Mouse (Mus musculus): ENCODE results near the gene Kctd5. TPM values are rescaled to one million over a fixed set of nuclear protein-coding genes. Genes with fewer than 3 reads are reported as not detected.

Gene Kctd5
- polyA plus RNA-seq, 1 experiment from 2014 or later = 29.1 TPM

DNA sequence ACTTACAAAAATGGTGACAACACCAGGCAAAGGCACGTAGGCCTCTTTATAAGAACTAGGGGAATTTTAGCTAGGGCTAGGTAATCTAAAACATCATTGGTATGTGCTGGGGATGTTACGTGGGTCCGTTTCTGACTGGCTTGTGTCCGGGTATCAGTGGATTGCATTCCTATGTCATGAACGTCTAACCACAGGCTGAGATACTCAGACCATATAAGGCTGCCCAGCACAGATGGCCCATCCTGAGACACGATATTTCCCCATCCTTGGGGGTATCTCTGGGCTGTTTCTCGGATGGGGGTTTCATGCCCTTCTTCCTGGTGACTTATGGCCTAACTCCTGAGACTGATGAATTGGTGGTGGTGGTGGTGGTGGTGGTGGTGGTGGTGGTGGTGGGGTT lies 38.2 kb downstream of the Kctd5 start:
- H3K9ac ChIP-seq = no peak overlapping the region
- H3K27me3 ChIP-seq (replicated peaks) = 0 out of 2 replicates have a peak, but pooled peaks cover 1% of the 10 kb centered on the region
- H3K4me3 ChIP-seq = no peak overlapping the region
- 53% methylated on average over 7 of the region's 7 CpGs for WGBS (ENCODE audit: insufficient replicate concordance)
- H3K9me3 ChIP-seq (replicated peaks) = no peaks in the 10 kb centered on the region
- ATAC-seq = no peak
- H3K27ac ChIP-seq = no peak overlapping the region
- H3K4me1 ChIP-seq = no peaks in the 10 kb centered on the region
- no peaks in the 10 kb centered on the region for H3K36me3 ChIP-seq
- H3K4me2 ChIP-seq = no peak overlapping the region

GRCm38 (mm10) chr17:24030551-24030950 lies 42.7 kb downstream of the Kctd5 start:
- ATAC-seq = no peak
- 59% methylated on average over 17 of the region's 22 CpGs for WGBS (ENCODE audit: insufficient replicate concordance)

DNA sequence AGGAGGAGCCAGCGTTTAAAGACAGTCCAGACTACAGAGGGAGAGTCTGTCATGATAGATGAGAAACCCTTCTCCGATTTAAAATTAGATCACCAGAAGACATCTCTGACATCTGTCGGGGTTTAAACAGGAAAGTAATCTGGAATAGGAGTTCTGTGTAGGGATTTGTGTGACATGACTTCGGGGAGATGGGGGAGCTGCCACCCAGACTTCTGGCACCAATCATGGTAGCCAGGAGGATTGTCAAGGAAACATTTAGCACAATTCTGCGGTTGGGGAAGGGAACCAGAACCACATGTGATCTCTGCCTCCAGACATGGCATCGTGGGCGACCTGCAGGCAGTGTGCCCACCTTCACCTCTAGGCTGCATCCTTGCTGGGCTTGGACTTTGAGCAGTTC lies 43.8 kb downstream of the Kctd5 start:
- H3K9me3 ChIP-seq (replicated peaks) = no peaks in the 10 kb centered on the region
- H3K4me1 ChIP-seq = no peaks in the 10 kb centered on the region
- H3K36me3 ChIP-seq = no peaks in the 10 kb centered on the region
- no peak overlapping the region for H3K4me3 ChIP-seq
- 62% methylated on average over 7 of the region's 7 CpGs for WGBS (ENCODE audit: insufficient replicate concordance)
- H3K27me3 ChIP-seq (replicated peaks) = 0 out of 2 replicates have a peak, but pooled peaks cover 13% of the 10 kb centered on the region
- H3K27ac ChIP-seq = no peak overlapping the region
- no peak overlapping the region for H3K9ac ChIP-seq
- no peak for ATAC-seq
- H3K4me2 ChIP-seq = no peak overlapping the region

More at GRCm38 (mm10) chr17:24030551-24030950, 42.7 kb downstream of the Kctd5 start:
- Histone ChIP-seq H3K4me3 (no peak overlapping the region), H3K27ac (no peak overlapping the region), H3K9me3 (replicated peaks) (no peaks in the 10 kb centered on the region), H3K9ac (no peak overlapping the region), H3K4me2 (no peak overlapping the region), H3K27me3 (replicated peaks) (0 out of 2 replicates have a peak, but pooled peaks cover 13% of the 10 kb centered on the region), H3K4me1 (no peaks in the 10 kb centered on the region), H3K36me3 (no peaks in the 10 kb centered on the region)

GRCm38 (mm10) chr17:24021375-24022199 lies 51.7 kb downstream of the Kctd5 start:
- H3K4me1 ChIP-seq = no peaks in the 10 kb centered on the region
- 48% methylated on average over 5 of the region's 5 CpGs for WGBS (ENCODE audit: insufficient replicate concordance)
- no peaks in the 10 kb centered on the region for H3K36me3 ChIP-seq
- no peak; the same call in 1 of the 2 replicates for ATAC-seq
- H3K27ac ChIP-seq = no peak overlapping the region
- no peak overlapping the region for H3K4me2 ChIP-seq
- no peaks in the 10 kb centered on the region for H3K9me3 ChIP-seq (replicated peaks)
- no peak overlapping the region for H3K4me3 ChIP-seq
- no peak overlapping the region for H3K9ac ChIP-seq
- peaks cover 6% of the 10 kb centered on the region for H3K27me3 ChIP-seq (replicated peaks)

DNA sequence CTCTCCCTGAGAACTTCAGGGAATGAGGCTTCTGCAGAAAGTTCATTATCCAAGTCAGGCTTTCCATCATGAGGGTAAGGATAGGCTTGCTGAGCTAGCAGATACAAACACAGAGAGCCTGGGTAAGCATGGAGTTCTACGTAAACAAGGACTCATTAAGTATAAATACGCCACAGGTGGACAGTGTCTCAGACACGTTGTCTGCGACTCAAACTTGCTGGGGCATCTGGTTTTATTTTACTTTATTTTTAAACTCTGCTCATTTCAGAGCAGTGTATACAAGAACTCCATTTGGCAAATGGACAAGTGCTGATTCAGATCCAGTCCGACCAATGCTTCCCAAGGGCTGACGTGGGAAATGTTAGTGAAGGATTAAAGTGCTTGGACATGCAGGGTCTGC lies 52.6 kb downstream of the Kctd5 start:
- H3K27ac ChIP-seq = no peak overlapping the region
- no peak overlapping the region for H3K9ac ChIP-seq
- H3K4me1 ChIP-seq = no peaks in the 10 kb centered on the region
- peaks cover 6% of the 10 kb centered on the region for H3K27me3 ChIP-seq (replicated peaks)
- H3K36me3 ChIP-seq = no peaks in the 10 kb centered on the region
- no peak overlapping the region for H3K4me3 ChIP-seq
- no peaks in the 10 kb centered on the region for H3K9me3 ChIP-seq (replicated peaks)
- no peak for ATAC-seq
- no peak overlapping the region for H3K4me2 ChIP-seq
- 66% methylated on average over 6 of the region's 6 CpGs for WGBS (ENCODE audit: insufficient replicate concordance)

- Histone ChIP-seq H3K27ac (no peak overlapping the region), H3K4me2 (no peak overlapping the region), H3K4me3 (no peak overlapping the region), H3K36me3 (no peaks in the 10 kb centered on the region), H3K9me3 (replicated peaks) (no peaks in the 10 kb centered on the region), H3K4me1 (no peaks in the 10 kb centered on the region), H3K27me3 (replicated peaks) (peaks cover 6% of the 10 kb centered on the region; the same call in 1 of the 2 replicates), H3K9ac (no peak overlapping the region)
- WGBS (ENCODE audit: insufficient replicate concordance) = 19% methylated on average over 14 of the region's 14 CpGs
- no peak for ATAC-seq
These were observed 57.6 kb downstream of the Kctd5 start for GRCm38 (mm10) chr17:24015727-24016126.

DNA sequence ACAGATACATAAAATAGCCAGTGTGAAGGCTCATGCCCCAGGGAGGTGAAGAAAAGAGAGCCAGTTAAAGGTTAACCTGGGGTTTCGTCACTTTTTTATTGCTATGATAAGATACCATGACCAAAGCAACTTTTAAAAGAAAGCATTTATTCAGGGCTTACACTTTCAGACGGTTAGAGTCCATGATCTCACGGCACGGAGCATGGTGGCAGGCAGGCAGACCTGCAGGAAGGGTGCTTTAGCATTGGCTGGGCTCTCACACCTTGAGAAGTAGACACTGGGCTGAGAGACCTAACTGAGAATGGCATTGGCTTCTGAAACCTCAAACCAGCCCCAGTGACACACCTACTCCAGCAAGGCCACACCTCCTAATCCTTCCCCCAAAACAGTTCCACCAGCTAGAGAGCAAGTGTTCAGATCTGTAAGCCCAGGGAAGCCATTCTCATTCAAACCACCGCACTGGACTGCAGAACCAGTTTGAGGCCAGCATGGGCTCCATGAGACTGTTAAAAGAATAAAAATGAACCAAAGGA lies 58.8 kb downstream of the Kctd5 start:
- H3K4me1 ChIP-seq = no peaks in the 10 kb centered on the region
- H3K9ac ChIP-seq = no peak overlapping the region
- no peaks in the 10 kb centered on the region for H3K9me3 ChIP-seq (replicated peaks)
- no peak overlapping the region for H3K4me3 ChIP-seq
- no peaks in the 10 kb centered on the region for H3K27me3 ChIP-seq (replicated peaks)
- H3K4me2 ChIP-seq = no peak overlapping the region
- H3K36me3 ChIP-seq = no peaks in the 10 kb centered on the region
- WGBS (ENCODE audit: insufficient replicate concordance) = 75% methylated on average over 5 of the region's 5 CpGs
- ATAC-seq = no peak
- H3K27ac ChIP-seq = no peak overlapping the region

DNA sequence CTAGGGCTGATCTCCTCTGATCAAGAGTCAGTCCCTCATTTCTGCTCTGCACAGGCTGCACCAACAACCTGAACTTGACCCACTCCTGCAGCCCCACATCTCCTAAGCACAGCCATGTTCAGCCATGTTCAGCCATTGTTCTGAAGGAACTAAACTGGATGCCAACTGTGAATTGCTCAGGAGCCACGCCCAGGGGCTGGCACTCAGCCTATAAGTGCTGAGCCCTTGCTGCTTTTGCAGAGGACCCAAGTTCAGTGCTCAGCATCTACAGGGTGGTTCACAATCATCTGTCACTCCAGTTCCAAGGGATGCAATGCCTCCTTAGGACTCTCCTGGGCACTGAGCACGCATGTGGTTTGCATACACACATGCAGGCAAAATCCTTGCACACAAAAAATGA lies 60.4 kb downstream of the Kctd5 start:
- no peak overlapping the region for H3K4me3 ChIP-seq
- no peaks in the 10 kb centered on the region for H3K27me3 ChIP-seq (replicated peaks)
- ATAC-seq = no peak
- H3K4me2 ChIP-seq = no peak overlapping the region
- H3K9ac ChIP-seq = no peak overlapping the region
- no peaks in the 10 kb centered on the region for H3K36me3 ChIP-seq
- no peaks in the 10 kb centered on the region for H3K9me3 ChIP-seq (replicated peaks)
- no peaks in the 10 kb centered on the region for H3K4me1 ChIP-seq
- WGBS (ENCODE audit: insufficient replicate concordance) = 71% methylated on average over 2 of the region's 2 CpGs
- no peak overlapping the region for H3K27ac ChIP-seq

GRCm38 (mm10) chr17:24009617-24010016 lies 63.7 kb downstream of the Kctd5 start:
- H3K27me3 ChIP-seq (replicated peaks) = no peaks in the 10 kb centered on the region
- WGBS (ENCODE audit: insufficient replicate concordance) = 43% methylated on average over 5 of the region's 5 CpGs
- H3K36me3 ChIP-seq = no peaks in the 10 kb centered on the region
- H3K4me2 ChIP-seq = no peak overlapping the region
- ATAC-seq = no peak
- no peaks in the 10 kb centered on the region for H3K4me1 ChIP-seq
- H3K9me3 ChIP-seq (replicated peaks) = no peaks in the 10 kb centered on the region
- no peak overlapping the region for H3K27ac ChIP-seq
- H3K4me3 ChIP-seq = no peak overlapping the region
- no peak overlapping the region for H3K9ac ChIP-seq

- ATAC-seq = no peak
- Histone ChIP-seq H3K36me3 (no peaks in the 10 kb centered on the region), H3K4me1 (no peaks in the 10 kb centered on the region), H3K27ac (no peak overlapping the region), H3K4me3 (no peak overlapping the region), H3K9ac (no peak overlapping the region), H3K27me3 (replicated peaks) (no peaks in the 10 kb centered on the region), H3K4me2 (no peak overlapping the region), H3K9me3 (replicated peaks) (no peaks in the 10 kb centered on the region)
- WGBS (ENCODE audit: insufficient replicate concordance) = 48% methylated on average over 4 of the region's 4 CpGs
These were observed 65.2 kb downstream of the Kctd5 start for GRCm38 (mm10) chr17:24008105-24008504.

GRCm38 (mm10) chr17:24007391-24007790 lies 65.9 kb downstream of the Kctd5 start:
- no peaks in the 10 kb centered on the region for H3K9me3 ChIP-seq (replicated peaks)
- H3K4me1 ChIP-seq = no peaks in the 10 kb centered on the region
- H3K4me3 ChIP-seq = no peak overlapping the region
- no peak overlapping the region for H3K4me2 ChIP-seq
- no peaks in the 10 kb centered on the region for H3K27me3 ChIP-seq (replicated peaks)
- H3K9ac ChIP-seq = no peak overlapping the region
- H3K27ac ChIP-seq = no peak overlapping the region
- H3K36me3 ChIP-seq = no peaks in the 10 kb centered on the region
- WGBS (ENCODE audit: insufficient replicate concordance) = 43% methylated on average over 1 of the region's 1 CpGs
- ATAC-seq = 0 out of 2 replicates have a peak, but pooled peaks have one; percentile 30

GRCm38 (mm10) chr17:24006930-24007329 lies 66.4 kb downstream of the Kctd5 start:
- WGBS (ENCODE audit: insufficient replicate concordance) = 36% methylated on average over 2 of the region's 2 CpGs
- Histone ChIP-seq H3K27me3 (replicated peaks) (no peaks in the 10 kb centered on the region), H3K4me3 (no peak overlapping the region), H3K36me3 (no peaks in the 10 kb centered on the region), H3K9me3 (replicated peaks) (no peaks in the 10 kb centered on the region), H3K9ac (no peak overlapping the region), H3K4me2 (no peak overlapping the region), H3K27ac (no peak overlapping the region), H3K4me1 (no peaks in the 10 kb centered on the region)
- no peak for ATAC-seq

Measured in liver, embryonic 12.5 days (tissue).